Mouse (Mus musculus): ENCODE data around the gene Syt17. TPM values are rescaled to one million over a fixed set of nuclear protein-coding genes. Genes with fewer than 3 reads are reported as not detected.

The Syt17 gene
- polyA plus RNA-seq, 1 experiment from 2014 or later, result 6.5 TPM

DNA sequence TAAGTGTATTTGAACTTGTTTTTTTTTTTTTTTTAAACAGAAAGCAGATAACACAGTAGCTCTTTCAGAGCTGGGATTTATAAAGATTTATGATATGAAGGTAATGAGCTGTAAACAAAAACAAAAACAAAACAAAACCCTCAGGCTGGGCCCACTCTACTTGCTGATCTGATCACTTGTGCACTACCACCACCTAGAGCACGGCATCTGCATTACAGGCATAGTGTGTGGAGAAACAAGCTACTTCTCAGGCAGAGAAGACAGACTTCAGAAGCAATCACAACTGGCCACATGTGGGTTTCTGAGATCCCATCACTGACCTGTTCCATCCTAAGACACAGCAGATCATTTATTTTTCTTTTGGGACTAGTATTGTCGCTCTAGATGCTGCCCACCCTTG, 38.6 kb downstream of the Syt17 start:
- no peak overlapping the region for H3K4me2 ChIP-seq
- H3K36me3 ChIP-seq, result no peaks in the 10 kb centered on the region
- H3K4me3 ChIP-seq (replicated peaks), result no peak overlapping the region
- H3K9ac ChIP-seq, result no peak overlapping the region
- H3K27me3 ChIP-seq (replicated peaks), result no peaks in the 10 kb centered on the region
- no peak overlapping the region for H3K27ac ChIP-seq
- ATAC-seq (ENCODE audit: insufficient read depth, low FRiP score, low read depth), result no peak
- H3K4me1 ChIP-seq, result no peaks in the 10 kb centered on the region
- WGBS, result 37% methylated on average over 2 of the region's 2 CpGs
- H3K9me3 ChIP-seq, result no peaks in the 10 kb centered on the region

DNA sequence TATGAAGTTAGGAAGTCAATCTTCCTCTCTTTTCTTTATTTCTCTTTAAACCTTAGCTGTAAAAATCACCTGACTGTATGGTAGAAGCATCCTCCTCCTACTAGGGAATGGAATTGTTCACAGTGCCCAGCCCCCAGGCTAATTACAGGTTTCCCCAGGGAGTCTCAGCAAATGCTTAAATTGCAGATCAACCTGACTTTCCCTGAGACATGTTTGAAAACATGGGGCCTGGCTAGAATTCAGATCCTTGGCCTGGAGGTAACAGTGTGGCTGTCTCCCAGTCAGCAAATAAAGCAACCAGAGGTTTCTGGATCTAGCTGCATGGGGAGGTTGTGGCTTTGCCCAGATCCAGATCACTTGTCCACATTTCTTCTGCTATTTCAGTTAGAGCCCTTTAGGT, 42.8 kb downstream of the Syt17 start:
- no peaks in the 10 kb centered on the region for H3K27me3 ChIP-seq (replicated peaks)
- H3K36me3 ChIP-seq, result no peaks in the 10 kb centered on the region
- no peaks in the 10 kb centered on the region for H3K4me1 ChIP-seq
- H3K4me3 ChIP-seq (replicated peaks), result no peak overlapping the region
- H3K4me2 ChIP-seq, result no peak overlapping the region
- ATAC-seq (ENCODE audit: insufficient read depth, low FRiP score, low read depth), result no peak
- H3K27ac ChIP-seq, result no peak overlapping the region
- no peaks in the 10 kb centered on the region for H3K9me3 ChIP-seq
- no peak overlapping the region for H3K9ac ChIP-seq

DNA sequence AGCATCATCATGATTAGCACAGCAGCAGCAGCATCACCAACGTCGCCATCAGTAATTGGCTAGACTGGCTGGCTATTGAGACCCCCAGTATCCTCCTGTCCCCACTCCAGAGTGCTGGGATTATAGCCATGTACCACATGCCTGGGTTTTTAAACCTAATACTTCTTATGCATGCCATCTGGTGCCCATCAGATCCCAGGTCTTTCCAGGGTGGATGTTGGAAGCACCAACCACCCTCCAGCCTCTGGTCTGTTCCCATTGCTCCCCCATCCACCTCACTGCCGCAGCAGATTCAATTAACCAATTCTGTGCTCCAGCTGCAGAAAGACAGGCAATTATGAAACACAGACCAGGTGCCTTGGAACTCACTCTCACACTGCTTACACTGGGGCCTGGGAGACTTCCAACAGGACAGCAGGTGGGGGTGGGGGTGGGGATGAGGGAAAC, 45.4 kb downstream of the Syt17 start:
- Histone ChIP-seq H3K9me3 (no peaks in the 10 kb centered on the region), H3K27me3 (replicated peaks) (no peaks in the 10 kb centered on the region), H3K36me3 (no peaks in the 10 kb centered on the region), H3K4me3 (replicated peaks) (no peak overlapping the region), H3K9ac (no peak overlapping the region), H3K27ac (no peak overlapping the region), H3K4me2 (no peak overlapping the region), H3K4me1 (no peaks in the 10 kb centered on the region)
- ATAC-seq (ENCODE audit: insufficient read depth, low FRiP score, low read depth), result peak; percentile 43; the same call in 1 of the 2 replicates
- 67% methylated on average over 3 of the region's 3 CpGs for WGBS

DNA sequence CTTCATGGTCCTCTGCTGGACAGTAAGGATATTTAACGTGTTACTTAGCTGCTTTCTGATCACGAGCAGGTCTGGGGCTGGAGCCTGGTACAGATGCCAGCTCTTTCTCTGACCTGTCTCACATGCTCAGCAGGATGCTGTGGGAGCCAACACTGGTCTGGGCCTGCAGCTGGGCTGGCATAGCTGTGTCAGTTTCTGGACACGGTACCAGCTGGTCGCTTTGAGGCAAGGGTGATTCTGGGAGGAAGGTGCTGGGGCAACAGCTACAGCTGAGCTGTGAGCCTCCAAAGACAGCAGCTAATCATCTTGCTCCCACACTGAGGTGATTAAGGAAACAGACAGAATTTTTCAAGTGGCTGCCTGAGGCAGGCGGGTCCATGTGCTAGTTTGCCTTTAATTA, 46.1 kb downstream of the Syt17 start:
- 71% methylated on average over 5 of the region's 5 CpGs for WGBS
- Histone ChIP-seq H3K27me3 (replicated peaks) (no peaks in the 10 kb centered on the region), H3K4me2 (no peak overlapping the region), H3K4me3 (replicated peaks) (no peak overlapping the region), H3K4me1 (no peaks in the 10 kb centered on the region), H3K36me3 (no peaks in the 10 kb centered on the region), H3K27ac (no peak overlapping the region), H3K9ac (no peak overlapping the region), H3K9me3 (no peaks in the 10 kb centered on the region)
- ATAC-seq (ENCODE audit: insufficient read depth, low FRiP score, low read depth), result no peak

DNA sequence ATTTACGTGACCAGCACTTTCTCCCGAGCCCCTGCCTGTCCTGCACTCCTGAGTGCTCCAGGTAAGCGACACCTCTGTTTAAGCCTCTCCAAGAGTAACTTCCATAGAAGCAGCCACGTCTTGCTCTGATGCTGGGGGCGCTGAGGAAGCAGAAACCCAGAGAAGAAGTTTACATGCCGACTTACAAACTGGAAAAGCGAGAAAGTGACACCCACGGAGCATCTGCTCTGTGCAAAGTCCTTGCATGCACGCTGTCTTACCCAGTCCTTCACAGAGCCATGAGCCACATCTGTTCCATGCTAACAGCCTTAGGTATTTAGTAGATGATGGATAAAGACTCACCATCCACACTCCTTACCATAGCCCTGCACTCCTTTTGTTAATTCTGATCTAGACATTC, 48.3 kb downstream of the Syt17 start:
- H3K4me2 ChIP-seq, result no peak overlapping the region
- no peak for ATAC-seq (ENCODE audit: insufficient read depth, low FRiP score, low read depth)
- no peak overlapping the region for H3K4me3 ChIP-seq (replicated peaks)
- H3K36me3 ChIP-seq, result no peaks in the 10 kb centered on the region
- no peak overlapping the region for H3K27ac ChIP-seq
- no peaks in the 10 kb centered on the region for H3K9me3 ChIP-seq
- no peaks in the 10 kb centered on the region for H3K27me3 ChIP-seq (replicated peaks)
- no peaks in the 10 kb centered on the region for H3K4me1 ChIP-seq
- H3K9ac ChIP-seq, result no peak overlapping the region
- 87% methylated on average over 9 of the region's 9 CpGs for WGBS

DNA sequence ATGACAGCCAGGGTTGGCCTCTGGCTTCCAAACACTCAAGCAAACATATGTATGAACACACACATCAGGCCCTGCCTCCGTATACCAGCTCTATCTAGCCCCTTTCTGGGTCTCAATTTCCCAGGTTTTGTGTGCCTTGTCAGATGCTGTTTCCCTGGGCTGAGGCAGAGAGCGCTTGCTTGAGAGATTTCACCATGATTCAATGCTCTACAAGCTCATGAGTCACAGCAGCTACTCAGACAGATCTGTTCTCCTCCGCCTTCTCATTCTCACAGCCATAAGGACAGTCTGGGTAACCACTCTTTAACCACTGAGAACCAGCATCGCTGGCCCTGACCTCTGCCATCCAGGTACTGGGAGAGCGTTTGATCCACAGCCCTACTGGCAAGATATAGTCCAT, 57.3 kb downstream of the Syt17 start:
- no peak overlapping the region for H3K27ac ChIP-seq
- H3K4me2 ChIP-seq, result no peak overlapping the region
- no peaks in the 10 kb centered on the region for H3K36me3 ChIP-seq
- no peak; the same call in 1 of the 2 replicates for ATAC-seq (ENCODE audit: insufficient read depth, low FRiP score, low read depth)
- no peak overlapping the region for H3K4me3 ChIP-seq (replicated peaks)
- H3K9me3 ChIP-seq, result no peaks in the 10 kb centered on the region
- no peaks in the 10 kb centered on the region for H3K27me3 ChIP-seq (replicated peaks)
- WGBS, result 81% methylated on average over 5 of the region's 5 CpGs
- H3K9ac ChIP-seq, result no peak overlapping the region
- no peaks in the 10 kb centered on the region for H3K4me1 ChIP-seq

DNA sequence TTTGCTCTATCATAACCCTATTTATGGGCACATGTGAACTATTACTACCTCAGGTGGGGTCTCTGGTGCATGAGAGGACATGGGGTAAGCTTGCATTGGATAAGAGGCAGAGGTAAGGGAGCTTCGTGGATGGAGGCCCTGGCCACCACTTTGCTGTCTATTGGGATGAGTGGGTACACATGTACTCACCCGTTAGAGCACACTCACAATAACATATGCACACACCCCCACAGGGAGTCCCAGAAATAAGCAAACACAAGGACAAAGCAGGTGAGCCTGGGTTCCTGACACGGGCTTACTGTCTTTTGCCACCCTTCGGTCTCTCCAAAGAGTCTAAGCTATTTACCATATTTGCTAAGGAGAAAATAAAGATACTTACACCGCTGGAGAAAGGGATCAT, 67.0 kb downstream of the Syt17 start:
- Histone ChIP-seq H3K27me3 (replicated peaks) (no peaks in the 10 kb centered on the region), H3K9ac (no peak overlapping the region), H3K9me3 (no peaks in the 10 kb centered on the region), H3K4me1 (no peaks in the 10 kb centered on the region), H3K4me3 (replicated peaks) (no peak overlapping the region), H3K36me3 (no peaks in the 10 kb centered on the region), H3K4me2 (no peak overlapping the region), H3K27ac (no peak overlapping the region)
- no peak for ATAC-seq (ENCODE audit: insufficient read depth, low FRiP score, low read depth)
- 78% methylated on average over 5 of the region's 5 CpGs for WGBS

DNA sequence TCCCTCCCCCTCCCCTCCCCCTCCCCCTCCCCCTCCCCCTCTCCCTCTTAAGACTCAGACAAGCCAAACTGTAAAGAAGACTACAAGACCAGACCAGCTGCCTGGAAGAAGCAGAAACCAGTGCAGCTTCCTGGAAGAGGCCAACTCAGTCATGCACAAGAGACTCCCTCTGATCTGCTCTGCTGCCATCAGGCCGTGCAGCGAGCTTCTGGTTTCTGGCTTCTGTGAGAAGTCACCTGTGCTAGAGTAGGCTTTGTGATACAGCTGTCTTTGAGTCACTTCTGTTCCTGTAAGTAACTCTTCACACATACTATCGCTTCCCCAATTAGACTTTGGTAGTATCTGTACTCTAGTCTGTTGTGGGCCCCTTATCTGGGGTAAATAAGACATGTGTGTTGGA, 68.0 kb downstream of the Syt17 start:
- H3K36me3 ChIP-seq, result no peaks in the 10 kb centered on the region
- 76% methylated on average over 3 of the region's 3 CpGs for WGBS
- no peaks in the 10 kb centered on the region for H3K4me1 ChIP-seq
- no peak overlapping the region for H3K4me3 ChIP-seq (replicated peaks)
- no peaks in the 10 kb centered on the region for H3K9me3 ChIP-seq
- H3K9ac ChIP-seq, result no peak overlapping the region
- H3K4me2 ChIP-seq, result no peak overlapping the region
- H3K27ac ChIP-seq, result no peak overlapping the region
- no peaks in the 10 kb centered on the region for H3K27me3 ChIP-seq (replicated peaks)
- no peak for ATAC-seq (ENCODE audit: insufficient read depth, low FRiP score, low read depth)

DNA sequence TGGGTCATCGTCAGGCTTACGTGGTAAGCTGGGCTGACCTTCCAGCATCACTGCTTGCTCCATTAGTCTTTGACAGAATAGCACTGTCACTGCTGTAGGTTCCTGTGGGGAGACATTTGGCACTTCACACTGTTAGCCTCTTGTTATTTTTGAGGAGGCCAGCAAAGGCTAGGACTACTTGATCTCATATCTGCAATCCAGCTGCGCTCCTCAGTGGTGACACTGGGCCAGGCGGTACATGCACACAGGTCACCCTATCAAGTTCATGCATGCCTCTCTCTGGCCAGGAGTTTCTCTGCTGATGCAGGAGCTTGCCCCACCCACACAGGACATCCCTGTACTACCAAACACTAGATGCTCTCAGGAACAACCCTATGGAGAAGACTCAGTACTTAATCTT, 71.4 kb downstream of the Syt17 start:
- Histone ChIP-seq H3K27ac (no peak overlapping the region), H3K36me3 (no peaks in the 10 kb centered on the region), H3K9ac (no peak overlapping the region), H3K4me1 (no peaks in the 10 kb centered on the region), H3K27me3 (replicated peaks) (no peaks in the 10 kb centered on the region), H3K4me2 (no peak overlapping the region), H3K4me3 (replicated peaks) (no peak overlapping the region), H3K9me3 (no peaks in the 10 kb centered on the region)
- ATAC-seq (ENCODE audit: insufficient read depth, low FRiP score, low read depth), result no peak
- WGBS, result 93% methylated on average over 4 of the region's 4 CpGs

DNA sequence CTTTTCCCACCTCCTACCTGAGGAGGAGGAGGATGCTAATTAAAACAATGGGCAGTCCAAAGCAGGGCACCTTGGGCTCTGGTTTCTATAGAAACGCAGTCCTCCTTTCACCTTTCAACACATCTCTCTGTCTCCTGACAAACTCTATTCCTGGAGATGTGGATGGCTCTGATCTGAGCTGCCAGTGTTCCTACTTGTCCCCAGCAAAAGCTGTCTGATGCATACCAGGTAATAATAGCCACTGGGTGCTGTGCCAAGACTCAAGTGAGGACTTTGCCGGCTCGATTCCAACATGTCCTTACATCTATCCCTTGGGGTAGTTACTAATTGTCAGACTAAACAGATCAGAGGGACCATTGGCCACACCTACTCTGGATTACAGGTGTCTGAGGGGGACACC, 72.7 kb downstream of the Syt17 start:
- H3K27ac ChIP-seq, result no peak overlapping the region
- H3K27me3 ChIP-seq (replicated peaks), result no peaks in the 10 kb centered on the region
- no peak for ATAC-seq (ENCODE audit: insufficient read depth, low FRiP score, low read depth)
- 87% methylated on average over 3 of the region's 3 CpGs for WGBS
- H3K4me3 ChIP-seq (replicated peaks), result no peak overlapping the region
- no peak overlapping the region for H3K4me2 ChIP-seq
- no peaks in the 10 kb centered on the region for H3K9me3 ChIP-seq
- no peaks in the 10 kb centered on the region for H3K36me3 ChIP-seq
- H3K4me1 ChIP-seq, result no peaks in the 10 kb centered on the region
- no peak overlapping the region for H3K9ac ChIP-seq

DNA sequence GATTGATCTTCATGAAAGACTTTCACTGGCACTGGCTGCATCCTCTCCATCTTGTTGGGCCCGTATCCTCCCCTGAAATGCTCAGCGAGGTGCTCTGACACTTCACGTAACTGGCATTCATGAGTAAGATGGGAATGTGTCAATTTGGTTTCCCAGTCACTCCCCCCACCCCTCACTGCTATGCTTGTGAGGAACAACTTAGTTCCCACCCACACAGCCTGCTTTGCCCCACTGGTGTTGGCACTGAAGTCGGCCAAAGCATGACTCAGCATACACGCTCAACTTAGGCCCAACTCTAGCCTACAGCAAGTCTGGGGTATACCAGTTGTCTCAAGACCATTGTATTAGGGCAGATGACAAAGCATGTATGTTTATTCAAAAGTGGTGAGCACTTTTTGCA, 76.7 kb downstream of the Syt17 start:
- Histone ChIP-seq H3K4me2 (no peak overlapping the region), H3K27ac (no peak overlapping the region), H3K27me3 (replicated peaks) (no peaks in the 10 kb centered on the region), H3K4me1 (no peaks in the 10 kb centered on the region), H3K9ac (no peak overlapping the region), H3K4me3 (replicated peaks) (no peak overlapping the region), H3K9me3 (no peaks in the 10 kb centered on the region), H3K36me3 (no peaks in the 10 kb centered on the region)
- 91% methylated on average over 5 of the region's 5 CpGs for WGBS
- no peak for ATAC-seq (ENCODE audit: insufficient read depth, low FRiP score, low read depth)

DNA sequence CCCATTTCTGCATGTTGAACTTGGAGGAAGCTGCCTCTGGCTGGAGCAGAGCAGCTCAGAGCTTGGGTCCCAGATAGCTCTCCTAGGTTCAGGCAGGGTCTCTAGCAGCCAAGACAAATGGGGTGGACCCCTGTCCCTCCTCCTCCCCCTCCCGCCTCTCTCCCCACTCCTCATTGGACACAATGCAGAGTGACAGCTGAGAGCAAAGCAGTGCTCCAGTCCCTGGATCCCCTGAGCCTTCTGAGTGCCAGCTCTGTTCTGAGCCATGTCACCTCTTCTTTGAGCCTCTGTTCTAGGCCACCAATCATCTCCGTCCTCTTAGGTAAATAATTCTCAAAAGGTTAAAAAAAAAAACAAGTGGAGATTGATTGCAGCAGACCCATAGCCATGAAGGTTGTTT, 78.3 kb downstream of the Syt17 start:
- Histone ChIP-seq H3K4me1 (no peaks in the 10 kb centered on the region), H3K4me2 (no peak overlapping the region), H3K36me3 (no peaks in the 10 kb centered on the region), H3K27ac (no peak overlapping the region), H3K27me3 (replicated peaks) (no peaks in the 10 kb centered on the region), H3K4me3 (replicated peaks) (no peak overlapping the region), H3K9ac (no peak overlapping the region), H3K9me3 (no peaks in the 10 kb centered on the region)
- no peak for ATAC-seq (ENCODE audit: insufficient read depth, low FRiP score, low read depth)
- 51% methylated on average over 2 of the region's 2 CpGs for WGBS

DNA sequence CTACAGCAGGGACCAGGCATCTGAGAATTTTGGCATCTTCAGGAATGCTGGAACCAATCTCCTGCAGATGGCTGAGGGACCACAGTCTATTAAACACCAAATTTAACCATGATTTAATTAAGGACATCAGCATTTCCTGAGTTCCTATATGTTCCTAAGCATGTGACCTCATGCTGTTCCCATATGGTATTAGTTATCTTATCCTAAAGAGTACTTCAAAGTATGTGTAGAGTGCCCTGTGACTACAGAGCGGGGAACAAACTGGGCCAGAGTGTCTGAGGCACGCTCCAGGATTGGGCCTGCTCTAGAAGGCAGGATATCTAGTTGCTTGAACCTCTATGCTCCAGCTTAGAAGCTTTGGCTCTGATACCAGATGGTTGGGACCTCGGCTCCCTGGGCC, 82.1 kb downstream of the Syt17 start:
- Histone ChIP-seq H3K36me3 (no peaks in the 10 kb centered on the region), H3K4me2 (no peak overlapping the region), H3K9ac (no peak overlapping the region), H3K27me3 (replicated peaks) (no peaks in the 10 kb centered on the region), H3K27ac (no peak overlapping the region), H3K4me3 (replicated peaks) (no peak overlapping the region), H3K9me3 (no peaks in the 10 kb centered on the region), H3K4me1 (no peaks in the 10 kb centered on the region)
- 76% methylated on average over 3 of the region's 3 CpGs for WGBS
- no peak for ATAC-seq (ENCODE audit: insufficient read depth, low FRiP score, low read depth)

Data from stomach, embryonic 15.5 days (tissue).